Mouse (Mus musculus): ENCODE data around the gene Hip1r. TPM values are rescaled to one million over a fixed set of nuclear protein-coding genes. Genes with fewer than 3 reads are reported as not detected.

The Hip1r gene
- polyA plus RNA-seq, 1 experiment from 2014 or later = 13.5 TPM

Small RNAs within 50 kb of the gene (microRNA-seq; reads per million reads assigned to microRNA genes)
- gene Mir7032 = 1.2 reads per million

Other genes starting within 250 kb of the Hip1r start
- 32.5 and 40.7 TPM in 2 replicates for gene Rsrc2, start 224.2 kb upstream of the Hip1r start, polyA plus RNA-seq (2015; fragmentation: Nextera tagmentation; extraction: Ambion mirVana)
- gene Kntc1, start 223.9 kb upstream of the Hip1r start, polyA plus RNA-seq (2015; fragmentation: Nextera tagmentation; extraction: Ambion mirVana) = 7.5 and 7.6 TPM in 2 replicates
- gene Hcar2, start 108.1 kb upstream of the Hip1r start, polyA plus RNA-seq (2015; fragmentation: Nextera tagmentation; extraction: Ambion mirVana) = 0.15 and 0.22 TPM in 2 replicates
- 0.11 and 0.14 TPM in 2 replicates for gene Hcar1, start 93.6 kb upstream of the Hip1r start, polyA plus RNA-seq (2015; fragmentation: Nextera tagmentation; extraction: Ambion mirVana)
- gene Denr, start 66.5 kb upstream of the Hip1r start, polyA plus RNA-seq (2015; fragmentation: Nextera tagmentation; extraction: Ambion mirVana) = 54.1 and 61.1 TPM in 2 replicates
- gene Gm43518, start 46.2 kb upstream of the Hip1r start, polyA plus RNA-seq (2015; fragmentation: Nextera tagmentation; extraction: Ambion mirVana) = 0.41 and 0.67 TPM in 2 replicates
- 3.1 and 3.2 TPM in 2 replicates for gene Ccdc62, start 42.9 kb upstream of the Hip1r start, polyA plus RNA-seq (2015; fragmentation: Nextera tagmentation; extraction: Ambion mirVana)
- 16.4 and 17.6 TPM in 2 replicates for gene Vps37b, start 58.6 kb downstream of the Hip1r start, polyA plus RNA-seq (2015; fragmentation: Nextera tagmentation; extraction: Ambion mirVana)
- 3.7 and 3.8 TPM in 2 replicates for gene Abcb9, start 122.2 kb downstream of the Hip1r start, polyA plus RNA-seq (2015; fragmentation: Nextera tagmentation; extraction: Ambion mirVana)
- gene Ogfod2, start 138.7 kb downstream of the Hip1r start, polyA plus RNA-seq (2015; fragmentation: Nextera tagmentation; extraction: Ambion mirVana) = 14.9 and 16.8 TPM in 2 replicates
- gene Arl6ip4, start 142.5 kb downstream of the Hip1r start, polyA plus RNA-seq (2015; fragmentation: Nextera tagmentation; extraction: Ambion mirVana) = 53.9 and 54.3 TPM in 2 replicates

All from liver, postnatal 0 days (tissue).